Mouse (Mus musculus) midbrain, embryonic 14.5 days (tissue): Measurements from ENCODE around the gene Adra1d. TPM values are rescaled to one million over a fixed set of nuclear protein-coding genes. Genes with fewer than 3 reads are reported as not detected.

ENCODE experiments used
- ATAC-seq: fragments of 200-750 bp; cut with Nextera tagmentation; 2 replicates; pipeline ENCODE4 v1.8.0; 2017; ENCODE audit warnings: moderate number of reproducible peaks, moderate library complexity; ENCODE audit not compliant: low FRiP score, low TSS enrichment
- DNase-seq: peaks from one replicate; pipeline ENCODE4 v3.0.0-alpha.2; 2015
- H3K27ac ChIP-seq: fragments of 300-500 bp; sonication (generic); replicated peaks from 2 replicates; pipeline ENCODE4 v1.5.1; 2014; ENCODE audit warnings: mild to moderate bottlenecking, low read depth, low read length, moderate library complexity
- H3K27me3 ChIP-seq: fragments of 300-500 bp; sonication (generic); 2 replicates; pipeline ENCODE4 v1.6.1; 2014; ENCODE audit warnings: low read length, control low read depth, mixed read lengths; ENCODE audit not compliant: control insufficient read depth, insufficient read depth
- H3K36me3 ChIP-seq: fragments of 300-500 bp; sonication (generic); 2 replicates; pipeline ENCODE4 v1.6.1; 2014; ENCODE audit warnings: low read length, control low read depth; ENCODE audit not compliant: control insufficient read depth, insufficient read depth
- H3K4me1 ChIP-seq: fragments of 300-500 bp; sonication (generic); 2 replicates; pipeline ENCODE4 v1.6.1; 2014; ENCODE audit warnings: mild to moderate bottlenecking, antibody characterized with exemption, low read length, control low read depth; ENCODE audit not compliant: control insufficient read depth, insufficient read depth
- H3K4me2 ChIP-seq: fragments of 300-500 bp; sonication (generic); 2 replicates; pipeline ENCODE4 v1.6.1; 2014; ENCODE audit warnings: mild to moderate bottlenecking, low read length, moderate library complexity
- H3K4me3 ChIP-seq: fragments of 300-500 bp; sonication (generic); replicated peaks from 2 replicates; pipeline ENCODE4 v1.5.1; 2014; ENCODE audit warnings: low read depth, low read length
- H3K9ac ChIP-seq: fragments of 300-500 bp; sonication (generic); replicated peaks from 2 replicates; pipeline ENCODE4 v1.6.1; 2014; ENCODE audit warnings: mild to moderate bottlenecking, low read length, moderate library complexity
- H3K9me3 ChIP-seq: fragments of 300-500 bp; sonication (generic); 2 replicates; pipeline ENCODE4 v1.6.1; 2016; ENCODE audit warnings: low read length, control low read depth, mixed read lengths; ENCODE audit not compliant: control insufficient read depth
- WGBS: fragments of 180-500 bp; shearing (Covaris S2); extraction: QIAGEN DNeasy Blood & Tissue Kit; methylation state at CpG from one replicate; pipeline ENCODE4 v1.1.7; 2014; 5-methylcytosine and 5-hydroxymethylcytosine counted together
- polyA plus RNA-seq: library from polyadenylated mRNA; unstranded; fragments of >200 nt; fragmentation: Nextera tagmentation; extraction: Ambion mirVana; gene quantifications from 2 replicates; pipeline ENCODE4 v1.2.1, GENCODE M21; 2014

The Adra1d gene
- not detected in 2 replicates for polyA plus RNA-seq

GRCm38 (mm10) chr2:131561891-131562585, at the start of gene Adra1d:
Gene Adra1d, minus strand, starts transcription at chr2:131562283.
- DNase-seq (peak; percentile 44), ATAC-seq (peak; percentile 12; the same call in 1 of the 2 replicates)
- H3K9me3 ChIP-seq: no peaks in the 10 kb centered on the region
- peak within 1 kb of the TSS; percentile 72 for H3K4me2 ChIP-seq
- no peaks in the 10 kb centered on the region for H3K36me3 ChIP-seq
- H3K27me3 ChIP-seq: peaks cover 58% of the 10 kb centered on the region
- H3K9ac ChIP-seq: peak within 1 kb of the TSS; percentile 39; the same call in 1 of the 2 replicates
- peaks cover 7% of the 10 kb centered on the region; the same call in 1 of the 2 replicates for H3K4me1 ChIP-seq
- H3K4me3 ChIP-seq: peak within 1 kb of the TSS; percentile 43
- no peak within 1 kb of the TSS for H3K27ac ChIP-seq
- WGBS: 1% methylated on average over 65 of the region's 82 CpGs

- Histone ChIP-seq H3K4me2 (no peak overlapping the region), H3K4me3 (no peak overlapping the region), H3K36me3 (no peaks in the 10 kb centered on the region), H3K4me1 (no peaks in the 10 kb centered on the region), H3K27ac (no peak overlapping the region), H3K9ac (no peak overlapping the region), H3K9me3 (no peaks in the 10 kb centered on the region), H3K27me3 (no peaks in the 10 kb centered on the region)
- ATAC-seq: no peak
- WGBS: 54% methylated on average over 2 of the region's 2 CpGs
- peak; percentile 18 for DNase-seq
These were observed 39.8 kb upstream of the Adra1d start for GRCm38 (mm10) chr2:131601881-131602280.

GRCm38 (mm10) chr2:131594871-131595270, 32.8 kb upstream of the Adra1d start:
- Histone ChIP-seq H3K27ac (no peak overlapping the region), H3K36me3 (no peaks in the 10 kb centered on the region), H3K4me3 (no peak overlapping the region), H3K4me2 (no peak overlapping the region), H3K9ac (no peak overlapping the region), H3K4me1 (no peaks in the 10 kb centered on the region), H3K27me3 (no peaks in the 10 kb centered on the region), H3K9me3 (no peaks in the 10 kb centered on the region)
- ATAC-seq (no peak), DNase-seq (no peak)
- WGBS: 89% methylated on average over 6 of the region's 6 CpGs

- DNase-seq: no peak
- Histone ChIP-seq H3K36me3 (no peaks in the 10 kb centered on the region), H3K27me3 (no peaks in the 10 kb centered on the region), H3K9ac (no peak overlapping the region), H3K4me1 (no peaks in the 10 kb centered on the region), H3K27ac (no peak overlapping the region), H3K9me3 (no peaks in the 10 kb centered on the region), H3K4me3 (no peak overlapping the region), H3K4me2 (no peak overlapping the region)
- WGBS: 80% methylated on average over 2 of the region's 2 CpGs
- ATAC-seq: no peak
These were observed 25.4 kb upstream of the Adra1d start for GRCm38 (mm10) chr2:131587521-131587920.

- Histone ChIP-seq H3K27me3 (no peaks in the 10 kb centered on the region), H3K4me1 (no peaks in the 10 kb centered on the region), H3K9ac (no peak overlapping the region), H3K9me3 (no peaks in the 10 kb centered on the region), H3K27ac (no peak overlapping the region), H3K4me3 (no peak overlapping the region), H3K36me3 (no peaks in the 10 kb centered on the region), H3K4me2 (no peak overlapping the region)
- 78% methylated on average over 2 of the region's 2 CpGs for WGBS
- ATAC-seq (no peak), DNase-seq (no peak)
These were observed 19.4 kb upstream of the Adra1d start for GRCm38 (mm10) chr2:131581506-131581905.

- peak overlapping the region; percentile 72 for H3K4me2 ChIP-seq
- H3K27me3 ChIP-seq: peaks cover 58% of the 10 kb centered on the region
- DNase-seq (peak; percentile 76), ATAC-seq (peak; percentile 28; the same call in 1 of the 2 replicates)
- no peaks in the 10 kb centered on the region for H3K9me3 ChIP-seq
- under 1% methylated on average over 25 of the region's 30 CpGs for WGBS
- peaks cover 7% of the 10 kb centered on the region; the same call in 1 of the 2 replicates for H3K4me1 ChIP-seq
- peak overlapping the region; percentile 43 for H3K4me3 ChIP-seq
- H3K9ac ChIP-seq: peak overlapping the region; percentile 39; the same call in 1 of the 2 replicates
- no peaks in the 10 kb centered on the region for H3K36me3 ChIP-seq
- H3K27ac ChIP-seq: no peak overlapping the region
These were observed 571 bp upstream of the Adra1d start for GRCm38 (mm10) chr2:131562586-131563122.

- Histone ChIP-seq H3K4me2 (peak overlapping the region; percentile 72), H3K9ac (no peak overlapping the region), H3K36me3 (no peaks in the 10 kb centered on the region), H3K4me1 (peaks cover 7% of the 10 kb centered on the region; the same call in 1 of the 2 replicates), H3K27me3 (peaks cover 58% of the 10 kb centered on the region), H3K4me3 (peak overlapping the region; percentile 43), H3K9me3 (no peaks in the 10 kb centered on the region), H3K27ac (no peak overlapping the region)
- ATAC-seq (peak; percentile 28), DNase-seq (no peak)
- WGBS: 4% methylated on average over 33 of the region's 33 CpGs
These were observed 676 bp downstream of the Adra1d start for GRCm38 (mm10) chr2:131561344-131561870.

GRCm38 (mm10) chr2:131560205-131560919, 1.7 kb downstream of the Adra1d start:
- ATAC-seq (no peak), DNase-seq (no peak)
- no peak overlapping the region for H3K4me2 ChIP-seq
- H3K4me1 ChIP-seq: peaks cover 7% of the 10 kb centered on the region; the same call in 1 of the 2 replicates
- 43% methylated on average over 2 of the region's 2 CpGs for WGBS
- no peak overlapping the region for H3K27ac ChIP-seq
- H3K9ac ChIP-seq: no peak overlapping the region
- H3K27me3 ChIP-seq: peaks cover 58% of the 10 kb centered on the region
- H3K4me3 ChIP-seq: no peak overlapping the region
- no peaks in the 10 kb centered on the region for H3K9me3 ChIP-seq
- H3K36me3 ChIP-seq: no peaks in the 10 kb centered on the region
